Mouse (Mus musculus): Measurements from ENCODE around the gene Mapk3. TPM values are rescaled to one million over a fixed set of nuclear protein-coding genes. Genes with fewer than 3 reads are reported as not detected.

Gene Mapk3
- total and polyA plus RNA-seq, 3 experiments: 5.2 to 45.1 TPM; not detected in 1

- TF ChIP-seq POLR2AphosphoS2 (IDR thresholded peaks at IDR 0.05; ENCODE audit: low read length) (no peak), RCOR1 (IDR thresholded peaks at IDR 0.05; ENCODE audit: low read depth, low read length) (no peak), EP300 (IDR thresholded peaks at IDR 0.05; ENCODE audit: low read depth in 1 of 2, low read length in 2 of 2) (no peak), POLR2AphosphoS5 (IDR thresholded peaks at IDR 0.05; ENCODE audit: borderline replicate concordance, low read depth, low read length) (peak; percentile 30; the same call in 1 of the 2 replicates), KAT2A (conservative IDR thresholded peaks at IDR 0.05; ENCODE audit: low read depth, low read length) (no peak), ZKSCAN1 (IDR thresholded peaks at IDR 0.05; ENCODE audit: low read depth, low read length) (no peak)
- no peak for DNase-seq (ENCODE audit: low read depth, low spot score)
- Histone ChIP-seq H3K9me3 (replicated peaks; ENCODE audit: insufficient read depth, low read length) (no peaks in the 10 kb centered on the region), H3K4me3 (ENCODE audit: control insufficient read depth in 1 of 2, insufficient read depth in 1 of 2, low read depth in 2 of 2, low read length in 2 of 2) (no peak overlapping the region), H3K27ac (ENCODE audit: control insufficient read depth, low read depth, low read length) (no peak overlapping the region), H3K4me1 (ENCODE audit: control insufficient read depth in 1 of 2, insufficient read depth in 2 of 2, low read length in 2 of 2) (no peaks in the 10 kb centered on the region), H3K36me3 (ENCODE audit: control insufficient read depth in 1 of 2, insufficient read depth in 2 of 2, low read length in 2 of 2) (no peaks in the 10 kb centered on the region), H3K27me3 (ENCODE audit: control insufficient read depth in 1 of 2, insufficient read depth in 2 of 2, low read length in 2 of 2) (no peaks in the 10 kb centered on the region; a peak in 1 of 4 replicates), H3K9ac (ENCODE audit: control insufficient read depth, low read depth, low read length, poor library complexity, severe bottlenecking) (no peak overlapping the region), H3K79me2 (ENCODE audit: control insufficient read depth, insufficient read depth, low read length, poor library complexity) (no peaks in the 10 kb centered on the region)
Measured at GRCm38 (mm10) chr7:126741452-126741851, 17.9 kb upstream of the Mapk3 start.

GRCm38 (mm10) chr7:126741964-126742482 lies 17.4 kb upstream of the Mapk3 start:
- Histone ChIP-seq H3K27ac (ENCODE audit: control insufficient read depth, low read depth, low read length) (no peak overlapping the region), H3K9me3 (replicated peaks; ENCODE audit: insufficient read depth, low read length) (no peaks in the 10 kb centered on the region), H3K4me1 (ENCODE audit: control insufficient read depth in 1 of 2, insufficient read depth in 2 of 2, low read length in 2 of 2) (no peaks in the 10 kb centered on the region), H3K79me2 (ENCODE audit: control insufficient read depth, insufficient read depth, low read length, poor library complexity) (no peaks in the 10 kb centered on the region), H3K4me3 (ENCODE audit: control insufficient read depth in 1 of 2, insufficient read depth in 1 of 2, low read depth in 2 of 2, low read length in 2 of 2) (no peak overlapping the region), H3K36me3 (ENCODE audit: control insufficient read depth in 1 of 2, insufficient read depth in 2 of 2, low read length in 2 of 2) (no peaks in the 10 kb centered on the region), H3K27me3 (ENCODE audit: control insufficient read depth in 1 of 2, insufficient read depth in 2 of 2, low read length in 2 of 2) (no peaks in the 10 kb centered on the region; a peak in 1 of 4 replicates), H3K9ac (ENCODE audit: control insufficient read depth, low read depth, low read length, poor library complexity, severe bottlenecking) (no peak overlapping the region)
- TF ChIP-seq MYB (IDR thresholded peaks at IDR 0.05; ENCODE audit: low read depth, low read length) (no peak), ZMIZ1 (IDR thresholded peaks at IDR 0.05; ENCODE audit: low read depth, low read length) (no peak), USF1 (IDR thresholded peaks at IDR 0.05; ENCODE audit: low read depth, low read length) (no peak), RAD21 (IDR thresholded peaks at IDR 0.05; ENCODE audit: low read depth, low read length) (no peak), POLR2A (IDR thresholded peaks at IDR 0.05; ENCODE audit: control insufficient read depth in 1 of 2, insufficient read depth in 1 of 2, low read depth in 1 of 2, low read length in 2 of 2, poor library complexity in 1 of 2) (no peak), KAT2A (conservative IDR thresholded peaks at IDR 0.05; ENCODE audit: low read depth, low read length) (no peak), JUND (IDR thresholded peaks at IDR 0.05; ENCODE audit: low read depth, low read length) (no peak), MAX (IDR thresholded peaks at IDR 0.05; ENCODE audit: low read length) (no peak), E2F4 (IDR thresholded peaks at IDR 0.05; ENCODE audit: borderline replicate concordance, low read depth, low read length) (no peak), TCF12 (IDR thresholded peaks at IDR 0.05; ENCODE audit: low read depth, low read length) (no peak), MXI1 (IDR thresholded peaks at IDR 0.05; ENCODE audit: low read depth, low read length) (no peak), ZKSCAN1 (IDR thresholded peaks at IDR 0.05; ENCODE audit: low read depth, low read length) (no peak), ZNF384 (IDR thresholded peaks at IDR 0.05; ENCODE audit: low read depth, low read length) (no peak), POLR2AphosphoS5 (IDR thresholded peaks at IDR 0.05; ENCODE audit: borderline replicate concordance, low read depth, low read length) (no peak), SIN3A (IDR thresholded peaks at IDR 0.05; ENCODE audit: low read length) (no peak), USF2 (IDR thresholded peaks at IDR 0.05; ENCODE audit: borderline replicate concordance in 1 of 2, insufficient read depth in 1 of 2, low read depth in 1 of 2, low read length in 2 of 2) (no peak)
- no peak for DNase-seq (ENCODE audit: low read depth, low spot score)

All from MEL (cell line).